Mouse (Mus musculus) splenic B cell, adult 2 months (primary cell): ENCODE data around the gene Sgsm2.
A peak's percentile ranks its signal among the peaks of the same experiment; 100 is the strongest.

Experiments used
- DNase-seq: peaks from one replicate; pipeline ENCODE4 v3.0.0-alpha.2; 2011; ENCODE audit warnings: low read depth, low spot score
- H3K27me3 ChIP-seq: 2 replicates; pipeline ENCODE4 v1.6.1; 2012; ENCODE audit warnings: mild to moderate bottlenecking, low read length, moderate library complexity, mixed read lengths; ENCODE audit not compliant: control insufficient read depth, poor library complexity, insufficient read depth, severe bottlenecking
- H3K36me3 ChIP-seq: 2 replicates; pipeline ENCODE4 v1.6.1; 2012; ENCODE audit warnings: mild to moderate bottlenecking, low read length, moderate library complexity, mixed read lengths; ENCODE audit not compliant: control insufficient read depth, poor library complexity, insufficient read depth, severe bottlenecking

Sgsm2 gene

GRCm38 (mm10) chr11:74867181-74867580 is 29.7 kb downstream of the Sgsm2 start:
- no peaks in the 10 kb centered on the region for H3K27me3 ChIP-seq
- DNase-seq: no peak
- H3K36me3 ChIP-seq: no peaks in the 10 kb centered on the region

GRCm38 (mm10) chr11:74866640-74867039 is 30.2 kb downstream of the Sgsm2 start:
- no peak for DNase-seq
- H3K36me3 ChIP-seq: no peaks in the 10 kb centered on the region
- H3K27me3 ChIP-seq: no peaks in the 10 kb centered on the region

GRCm38 (mm10) chr11:74865252-74865651 is 31.6 kb downstream of the Sgsm2 start:
- no peaks in the 10 kb centered on the region for H3K27me3 ChIP-seq
- no peak for DNase-seq
- no peaks in the 10 kb centered on the region for H3K36me3 ChIP-seq

- Histone ChIP-seq H3K27me3 (no peaks in the 10 kb centered on the region), H3K36me3 (no peaks in the 10 kb centered on the region)
- DNase-seq: no peak
These were observed 32.4 kb downstream of the Sgsm2 start for GRCm38 (mm10) chr11:74864421-74864820.

- Histone ChIP-seq H3K36me3 (no peaks in the 10 kb centered on the region), H3K27me3 (no peaks in the 10 kb centered on the region)
- no peak for DNase-seq
These were observed 33.4 kb downstream of the Sgsm2 start for GRCm38 (mm10) chr11:74863471-74863870.

GRCm38 (mm10) chr11:74862129-74862528 is 34.7 kb downstream of the Sgsm2 start:
- no peaks in the 10 kb centered on the region for H3K27me3 ChIP-seq
- DNase-seq: no peak
- H3K36me3 ChIP-seq: no peaks in the 10 kb centered on the region

- Histone ChIP-seq H3K36me3 (0 out of 2 replicates have a peak, but pooled peaks cover 2% of the 10 kb centered on the region), H3K27me3 (no peaks in the 10 kb centered on the region)
- DNase-seq: no peak
These were observed 39.1 kb downstream of the Sgsm2 start for GRCm38 (mm10) chr11:74857756-74858155.

GRCm38 (mm10) chr11:74850998-74851661 is 45.7 kb downstream of the Sgsm2 start:
- Histone ChIP-seq H3K27me3 (no peaks in the 10 kb centered on the region), H3K36me3 (0 out of 2 replicates have a peak, but pooled peaks cover 3% of the 10 kb centered on the region)
- DNase-seq: no peak

GRCm38 (mm10) chr11:74847919-74848521 is 48.8 kb downstream of the Sgsm2 start:
- H3K27me3 ChIP-seq: no peaks in the 10 kb centered on the region
- H3K36me3 ChIP-seq: peaks cover 15% of the 10 kb centered on the region
- peak; percentile 89 for DNase-seq

GRCm38 (mm10) chr11:74845784-74846183 is 51.1 kb downstream of the Sgsm2 start:
- peaks cover 14% of the 10 kb centered on the region for H3K36me3 ChIP-seq
- H3K27me3 ChIP-seq: no peaks in the 10 kb centered on the region
- peak; percentile 58 for DNase-seq

GRCm38 (mm10) chr11:74843761-74844160 is 53.1 kb downstream of the Sgsm2 start:
- peaks cover 14% of the 10 kb centered on the region for H3K36me3 ChIP-seq
- DNase-seq: no peak
- H3K27me3 ChIP-seq: no peaks in the 10 kb centered on the region

GRCm38 (mm10) chr11:74843435-74843714 is 53.5 kb downstream of the Sgsm2 start:
- no peaks in the 10 kb centered on the region for H3K27me3 ChIP-seq
- H3K36me3 ChIP-seq: peaks cover 14% of the 10 kb centered on the region
- no peak for DNase-seq

- DNase-seq: no peak
- H3K36me3 ChIP-seq: peaks cover 14% of the 10 kb centered on the region
These were observed 54.0 kb downstream of the Sgsm2 start for GRCm38 (mm10) chr11:74842656-74843434.

GRCm38 (mm10) chr11:74842045-74842444 is 54.8 kb downstream of the Sgsm2 start:
- peaks cover 14% of the 10 kb centered on the region for H3K36me3 ChIP-seq
- no peaks in the 10 kb centered on the region for H3K27me3 ChIP-seq
- DNase-seq: no peak

More at GRCm38 (mm10) chr11:74842656-74843434, 54.0 kb downstream of the Sgsm2 start:
- no peaks in the 10 kb centered on the region for H3K27me3 ChIP-seq

- Histone ChIP-seq H3K27me3 (no peaks in the 10 kb centered on the region), H3K36me3 (peaks cover 14% of the 10 kb centered on the region)
- no peak for DNase-seq
These were observed 55.5 kb downstream of the Sgsm2 start for GRCm38 (mm10) chr11:74841366-74841765.
